Mouse (Mus musculus): ENCODE measurements around the gene Mag. TPM values are rescaled to one million over a fixed set of nuclear protein-coding genes. Genes with fewer than 3 reads are reported as not detected.

Mag gene
- total RNA-seq, 2 experiments from 2014 or later = 0.89 to 0.95 TPM

GRCm38 (mm10) chr7:30880176-30880575, 34.5 kb downstream of the Mag start, which contains the start of gene Cd22:
Gene Cd22, minus strand, starts transcription at chr7:30880342.
- ATAC-seq (ENCODE audit: poor library complexity, severe bottlenecking) = no peak

- ATAC-seq (ENCODE audit: poor library complexity, severe bottlenecking) = no peak
Measured at GRCm38 (mm10) chr7:30878950-30879349, 35.7 kb downstream of the Mag start.

GRCm38 (mm10) chr7:30873083-30873482, 41.6 kb downstream of the Mag start:
- ATAC-seq (ENCODE audit: poor library complexity, severe bottlenecking) = peak; percentile 95

GRCm38 (mm10) chr7:30863386-30863785, 51.3 kb downstream of the Mag start:
- no peak for ATAC-seq (ENCODE audit: poor library complexity, severe bottlenecking)

- ATAC-seq (ENCODE audit: poor library complexity, severe bottlenecking) = no peak
Measured at GRCm38 (mm10) chr7:30861464-30861863, 53.2 kb downstream of the Mag start, which contains the start of gene Ffar1. Gene Ffar1, minus strand, starts transcription at chr7:30861564.

- ATAC-seq (ENCODE audit: poor library complexity, severe bottlenecking) = peak; percentile 92
Measured at GRCm38 (mm10) chr7:30859635-30860402, 54.9 kb downstream of the Mag start.

GRCm38 (mm10) chr7:30859290-30859634, 55.4 kb downstream of the Mag start:
- ATAC-seq (ENCODE audit: poor library complexity, severe bottlenecking) = peak; percentile 85

GRCm38 (mm10) chr7:30857746-30858145, 56.9 kb downstream of the Mag start:
- ATAC-seq (ENCODE audit: poor library complexity, severe bottlenecking) = no peak

GRCm38 (mm10) chr7:30856078-30856477, 58.6 kb downstream of the Mag start, which contains the start of gene Ffar3:
Gene Ffar3, minus strand, starts transcription at chr7:30856178.
- no peak for ATAC-seq (ENCODE audit: poor library complexity, severe bottlenecking)

GRCm38 (mm10) chr7:30851421-30851820, 63.3 kb downstream of the Mag start:
- no peak for ATAC-seq (ENCODE audit: poor library complexity, severe bottlenecking)

Other genes starting within 250 kb of the Mag start
- gene Haus5, start 249.9 kb downstream of the Mag start, total RNA-seq (2015) = 22.4 and 22.9 TPM in 2 replicates
- 17.0 and 18.7 TPM in 2 replicates for gene Haus5, start 249.9 kb downstream of the Mag start, total RNA-seq (2017)
- not detected in 2 replicates for gene Pmis2, start 243.3 kb downstream of the Mag start, total RNA-seq (2015)
- not detected in 2 replicates for gene Pmis2, start 243.3 kb downstream of the Mag start, total RNA-seq (2017)
- not detected in 2 replicates for gene 2200002J24Rik, start 215.9 kb downstream of the Mag start, total RNA-seq (2015)
- gene 2200002J24Rik, start 215.9 kb downstream of the Mag start, total RNA-seq (2017) = not detected in 2 replicates
- 0.71 and 1.3 TPM in 2 replicates for gene Atp4a, start 202.7 kb downstream of the Mag start, total RNA-seq (2015)
- 0.04 TPM in 1 of 2 replicates, not detected in the other for gene Atp4a, start 202.7 kb downstream of the Mag start, total RNA-seq (2017)
- gene Tmem147, start 185.3 kb downstream of the Mag start, total RNA-seq (2015) = 86.7 and 96.5 TPM in 2 replicates
- gene Tmem147, start 185.3 kb downstream of the Mag start, total RNA-seq (2017) = 27.8 and 31.4 TPM in 2 replicates
- not detected in 2 replicates for gene Gapdhs, start 171.2 kb downstream of the Mag start, total RNA-seq (2015)
- gene Gapdhs, start 171.2 kb downstream of the Mag start, total RNA-seq (2017) = not detected in 2 replicates
- 0.22 and 3.2 TPM in 2 replicates for gene Sbsn, start 163.4 kb downstream of the Mag start, total RNA-seq (2015)
- gene Sbsn, start 163.4 kb downstream of the Mag start, total RNA-seq (2017) = 0.49 and 0.88 TPM in 2 replicates
- gene Dmkn, start 151.1 kb downstream of the Mag start, total RNA-seq (2015) = 15.1 and 17.1 TPM in 2 replicates
- gene Dmkn, start 151.1 kb downstream of the Mag start, total RNA-seq (2017) = 24.6 and 25.7 TPM in 2 replicates
- gene Krtdap, start 127.0 kb downstream of the Mag start, total RNA-seq (2015) = not detected in 2 replicates
- gene Krtdap, start 127.0 kb downstream of the Mag start, total RNA-seq (2017) = not detected in 2 replicates
- gene Ffar2, start 91.1 kb downstream of the Mag start, total RNA-seq (2015) = 3.4 and 4.0 TPM in 2 replicates
- gene Ffar2, start 91.1 kb downstream of the Mag start, total RNA-seq (2017) = 12.2 and 15.3 TPM in 2 replicates
- gene Ffar3, start 58.7 kb downstream of the Mag start, total RNA-seq (2015) = not detected in 2 replicates
- not detected in 2 replicates for gene Ffar3, start 58.7 kb downstream of the Mag start, total RNA-seq (2017)
- gene Ffar1, start 53.3 kb downstream of the Mag start, total RNA-seq (2015) = 0.09 TPM in 1 of 2 replicates, not detected in the other
- 0.07 TPM in 1 of 2 replicates, not detected in the other for gene Ffar1, start 53.3 kb downstream of the Mag start, total RNA-seq (2017)
- 1.9 and 2.7 TPM in 2 replicates for gene Cd22, start 34.5 kb downstream of the Mag start, total RNA-seq (2015)
- 10.5 and 10.8 TPM in 2 replicates for gene Cd22, start 34.5 kb downstream of the Mag start, total RNA-seq (2017)
- not detected in 2 replicates for gene Hamp2, start 9.8 kb upstream of the Mag start, total RNA-seq (2015)
- not detected in 2 replicates for gene Hamp2, start 9.8 kb upstream of the Mag start, total RNA-seq (2017)
- gene Hamp, start 29.2 kb upstream of the Mag start, total RNA-seq (2015) = 0.60 TPM in 1 of 2 replicates, not detected in the other
- gene Hamp, start 29.2 kb upstream of the Mag start, total RNA-seq (2017) = not detected in 2 replicates
- gene Usf2, start 41.9 kb upstream of the Mag start, total RNA-seq (2015) = 145 and 150 TPM in 2 replicates
- gene Usf2, start 41.9 kb upstream of the Mag start, total RNA-seq (2017) = 193 and 226 TPM in 2 replicates
- gene Lsr, start 58.6 kb upstream of the Mag start, total RNA-seq (2015) = 4.3 and 7.3 TPM in 2 replicates
- gene Lsr, start 58.6 kb upstream of the Mag start, total RNA-seq (2017) = 4.7 and 6.1 TPM in 2 replicates
- 1.4 and 1.9 TPM in 2 replicates for gene Fam187b, start 58.9 kb upstream of the Mag start, total RNA-seq (2015)
- gene Fam187b, start 58.9 kb upstream of the Mag start, total RNA-seq (2017) = 0.51 and 0.77 TPM in 2 replicates
- gene Fxyd5, start 127.6 kb upstream of the Mag start, total RNA-seq (2015) = 1,077 and 1,092 TPM in 2 replicates
- 807 and 874 TPM in 2 replicates for gene Fxyd5, start 127.6 kb upstream of the Mag start, total RNA-seq (2017)
- gene Fxyd7, start 136.6 kb upstream of the Mag start, total RNA-seq (2015) = not detected in 2 replicates
- gene Fxyd7, start 136.6 kb upstream of the Mag start, total RNA-seq (2017) = 0.51 TPM in 1 of 2 replicates, not detected in the other
- 0.46 TPM in 1 of 2 replicates, not detected in the other for gene Fxyd1, start 142.3 kb upstream of the Mag start, total RNA-seq (2015)
- not detected in 2 replicates for gene Fxyd1, start 142.3 kb upstream of the Mag start, total RNA-seq (2017)
- gene Lgi4, start 144.5 kb upstream of the Mag start, total RNA-seq (2015) = 0.13 TPM in 1 of 2 replicates, not detected in the other
- gene Lgi4, start 144.5 kb upstream of the Mag start, total RNA-seq (2017) = 0.07 TPM in 1 of 2 replicates, not detected in the other
- not detected in 2 replicates for gene Fxyd3, start 161.8 kb upstream of the Mag start, total RNA-seq (2015)
- not detected in 2 replicates for gene Fxyd3, start 161.8 kb upstream of the Mag start, total RNA-seq (2017)
- 1.5 and 2.1 TPM in 2 replicates for gene Hpn, start 200.4 kb upstream of the Mag start, total RNA-seq (2015)
- gene Hpn, start 200.4 kb upstream of the Mag start, total RNA-seq (2017) = 0.33 and 1.7 TPM in 2 replicates
- 0.52 TPM in 1 of 2 replicates, not detected in the other for gene Scn1b, start 212.1 kb upstream of the Mag start, total RNA-seq (2015)
- gene Scn1b, start 212.1 kb upstream of the Mag start, total RNA-seq (2017) = 0.28 and 0.59 TPM in 2 replicates
- 74.2 and 76.0 TPM in 2 replicates for gene Gramd1a, start 241.0 kb upstream of the Mag start, total RNA-seq (2015)
- 34.1 and 35.3 TPM in 2 replicates for gene Gramd1a, start 241.0 kb upstream of the Mag start, total RNA-seq (2017)

Measured in megakaryocyte, adult 5-6 weeks (primary cell).